ENCODE assay signal across 24 mouse cellular contexts in genomic region chr12:16884534-16884933, GRCm38 (mm10). TPM values are rescaled to one million over a fixed set of nuclear protein-coding genes. Genes with fewer than 3 reads are reported as not detected.
DNase-seq lines count a peak whose midpoint lies in the region; ATAC-seq and TF ChIP-seq lines count a peak whose summit lies in the region.
"Had no signal": no experiment of that assay in that cellular context is flagged by ENCODE, and none has a peak within 500 bp of the region (broad histone marks: within the 10 kb centered on the region; RNA-seq: fewer than 3 reads in every experiment).

No protein-coding gene starts in this region.

- H3K9me3 ChIP-seq in midbrain, embryonic 11.5 days (ENCODE audit: control insufficient read depth, low read length), result no peaks in the 10 kb centered on the region
- no peaks in the 10 kb centered on the region for H3K9me3 ChIP-seq in midbrain, embryonic 15.5 days
- H3K9me3 ChIP-seq: embryonic facial prominence, embryonic 10.5 days; embryonic facial prominence, embryonic 12.5 days; forebrain, embryonic 13.5 days; forebrain, embryonic 15.5 days; G1E had no signal

- no peaks in the 10 kb centered on the region for H3K36me3 ChIP-seq in midbrain, embryonic 11.5 days (ENCODE audit: control insufficient read depth, insufficient read depth, low read length)
- no peaks in the 10 kb centered on the region for H3K36me3 ChIP-seq in midbrain, embryonic 15.5 days (replicated peaks)
- H3K36me3 ChIP-seq: embryonic facial prominence, embryonic 10.5 days; embryonic facial prominence, embryonic 12.5 days; forebrain, embryonic 15.5 days; G1E had no signal

- no peak overlapping the region for H3K9ac ChIP-seq in midbrain, embryonic 11.5 days (ENCODE audit: low read length)
- no peak overlapping the region for H3K9ac ChIP-seq in midbrain, embryonic 15.5 days
- H3K9ac ChIP-seq: embryonic facial prominence, embryonic 12.5 days; forebrain, embryonic 13.5 days; forebrain, embryonic 15.5 days had no signal

- H3K27ac ChIP-seq in layer of hippocampus, adult 2 months, result peak overlapping the region; percentile 46; the same call in 1 of the 2 replicates
- no peak overlapping the region for H3K27ac ChIP-seq in midbrain, embryonic 11.5 days (ENCODE audit: low read depth, low read length)
- H3K27ac ChIP-seq in midbrain, embryonic 15.5 days, result no peak overlapping the region
- H3K27ac ChIP-seq: embryonic facial prominence, embryonic 10.5 days; embryonic facial prominence, embryonic 12.5 days; forebrain, embryonic 13.5 days; forebrain, embryonic 15.5 days had no signal

- ATAC-seq in midbrain, embryonic 11.5 days (ENCODE audit: low FRiP score), result no peak
- ATAC-seq in midbrain, embryonic 15.5 days (replicated peaks), result no peak
- ATAC-seq: activated CD4-positive, CD25-positive, alpha-beta regulatory T cell, adult 4 months; CD4-positive, CD25-positive, alpha-beta regulatory T cell, adult 4 months; forebrain, embryonic 13.5 days; forebrain, embryonic 15.5 days; Patski had no signal

- no peak overlapping the region for H3K4me2 ChIP-seq in midbrain, embryonic 11.5 days
- no peak overlapping the region for H3K4me2 ChIP-seq in midbrain, embryonic 15.5 days
- H3K4me2 ChIP-seq: embryonic facial prominence, embryonic 12.5 days; forebrain, embryonic 13.5 days; forebrain, embryonic 15.5 days had no signal

- intact Hi-C loops in heart, postnatal 36 days (cut with DNase I), result no loop called here

- peak; percentile 58 for DNase-seq in heart, adult 11 months
- no peak for DNase-seq in heart, postnatal 36 days
- no peak for DNase-seq in layer of hippocampus, adult 2 months (ENCODE audit: low spot score in 2 of 2)
- no peak for DNase-seq in layer of hippocampus, postnatal 25 days (ENCODE audit: extremely low spot score in 1 of 2, low spot score in 1 of 2)
- DNase-seq in midbrain, embryonic 11.5 days (ENCODE audit: low spot score, missing footprints), result peak; percentile 28
- DNase-seq: adrenal gland, adult 8-10 months; adrenal gland, postnatal 14 days; adrenal gland, postnatal 36 days; B cell, adult 2 months; cerebellum, adult 11-12 months; cerebellum, adult 2 months; cerebellum, adult 9-10 months; cerebellum, postnatal 10 days; cerebellum, postnatal 25 days had no signal

- H3K27me3 ChIP-seq in midbrain, embryonic 11.5 days (ENCODE audit: control insufficient read depth, insufficient read depth, low read length), result no peaks in the 10 kb centered on the region
- no peaks in the 10 kb centered on the region for H3K27me3 ChIP-seq in midbrain, embryonic 15.5 days (replicated peaks)
- H3K27me3 ChIP-seq: CH12.LX; embryonic facial prominence, embryonic 12.5 days; forebrain, embryonic 13.5 days; forebrain, embryonic 15.5 days; Patski had no signal

- TF ChIP-seq CTCF in layer of hippocampus, adult 2 months (conservative IDR thresholded peaks at IDR 0.05), result no peak

- no peak overlapping the region for H3K4me3 ChIP-seq in layer of hippocampus, adult 2 months
- H3K4me3 ChIP-seq in midbrain, embryonic 11.5 days (ENCODE audit: low read depth, low read length), result no peak overlapping the region
- H3K4me3 ChIP-seq in midbrain, embryonic 15.5 days, result no peak overlapping the region
- H3K4me3 ChIP-seq: embryonic facial prominence, embryonic 10.5 days; embryonic facial prominence, embryonic 12.5 days; forebrain, embryonic 13.5 days; forebrain, embryonic 15.5 days had no signal

- H3K4me1 ChIP-seq in midbrain, embryonic 11.5 days (ENCODE audit: control insufficient read depth, insufficient read depth, low read length), result no peaks in the 10 kb centered on the region
- H3K4me1 ChIP-seq in midbrain, embryonic 15.5 days, result no peaks in the 10 kb centered on the region
- H3K4me1 ChIP-seq: embryonic facial prominence, embryonic 12.5 days; forebrain, embryonic 13.5 days; forebrain, embryonic 15.5 days had no signal

- 90% methylated on average over 4 of the region's 4 CpGs for WGBS in midbrain, embryonic 11.5 days
- WGBS in midbrain, embryonic 15.5 days, result 90% methylated on average over 4 of the region's 4 CpGs

RNA-seq across cellular contexts. Expression of gene Rock2, which starts 10.2 kb away (rescaled TPM):
- 10 to 100 TPM; 77.4 to 84.9 TPM for total RNA-seq in heart, postnatal 36 days (2021)
- 100 to 1,000 TPM; 131 to 133 TPM for total RNA-seq in layer of hippocampus, adult 2 months (2021)
- total RNA-seq in layer of hippocampus, postnatal 25 days (2021), result 100 to 1,000 TPM; 120 to 134 TPM
- polyA plus RNA-seq in midbrain, embryonic 11.5 days (2014; fragmentation: Nextera tagmentation; extraction: Ambion mirVana), result 14.4 and 14.9 TPM in 2 replicates
- polyA plus RNA-seq in midbrain, embryonic 15.5 days (2015; fragmentation: Nextera tagmentation; extraction: Ambion mirVana), result 14.9 and 15.6 TPM in 2 replicates

Comparison
In these comparisons a context has a peak if more than half of its experiments do, and no peak if none do; other contexts are left out.
1. DNase-seq: peak in heart, adult 11 months (single experiment) and midbrain, embryonic 11.5 days (single experiment); none in heart, postnatal 36 days (0 of 2), layer of hippocampus, adult 2 months (0 of 2) and layer of hippocampus, postnatal 25 days (0 of 2).